Mouse (Mus musculus): ENCODE measurements around the gene Paip2b. TPM values are rescaled to one million over a fixed set of nuclear protein-coding genes. Genes with fewer than 3 reads are reported as not detected.

Paip2b gene
- polyA plus RNA-seq (2017; shearing (Covaris generic)): 10 to 100 TPM; 24.1 to 28.0 TPM

DNA sequence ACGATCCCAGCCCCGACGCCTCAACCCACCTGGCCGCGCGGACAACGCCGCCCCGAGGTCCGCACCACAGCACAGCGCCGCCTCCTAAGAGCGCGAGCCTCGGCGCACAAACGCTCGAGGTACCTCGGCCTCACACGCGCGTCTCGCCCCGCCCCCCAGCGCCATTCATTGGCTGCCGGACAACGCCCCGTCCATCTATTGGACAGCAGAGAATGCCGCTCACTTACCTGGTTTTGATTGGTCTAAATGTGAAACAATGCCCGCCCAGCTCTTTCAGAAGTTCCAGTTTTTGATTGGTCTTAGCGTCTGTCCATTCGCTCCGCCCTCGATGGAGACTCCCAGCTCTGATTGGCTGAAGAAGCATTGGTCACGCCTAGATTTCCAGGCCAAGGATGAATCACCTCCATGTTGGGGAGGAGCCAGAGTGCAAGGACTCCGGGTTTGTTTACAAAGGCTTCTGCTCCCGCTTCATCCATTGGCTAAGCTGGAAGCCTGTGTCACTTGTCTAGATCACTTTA, at the start of gene Paip2b:
Gene Paip2b (minus strand): TSS at position 136 of the 518 bp plus-strand sequence.

GRCm38 (mm10) chr6:83866954-83867597, 35.5 kb upstream of the Paip2b start, which contains the start of gene Zfp638:
Gene Zfp638, plus strand, starts transcription at chr6:83867109.

DNA sequence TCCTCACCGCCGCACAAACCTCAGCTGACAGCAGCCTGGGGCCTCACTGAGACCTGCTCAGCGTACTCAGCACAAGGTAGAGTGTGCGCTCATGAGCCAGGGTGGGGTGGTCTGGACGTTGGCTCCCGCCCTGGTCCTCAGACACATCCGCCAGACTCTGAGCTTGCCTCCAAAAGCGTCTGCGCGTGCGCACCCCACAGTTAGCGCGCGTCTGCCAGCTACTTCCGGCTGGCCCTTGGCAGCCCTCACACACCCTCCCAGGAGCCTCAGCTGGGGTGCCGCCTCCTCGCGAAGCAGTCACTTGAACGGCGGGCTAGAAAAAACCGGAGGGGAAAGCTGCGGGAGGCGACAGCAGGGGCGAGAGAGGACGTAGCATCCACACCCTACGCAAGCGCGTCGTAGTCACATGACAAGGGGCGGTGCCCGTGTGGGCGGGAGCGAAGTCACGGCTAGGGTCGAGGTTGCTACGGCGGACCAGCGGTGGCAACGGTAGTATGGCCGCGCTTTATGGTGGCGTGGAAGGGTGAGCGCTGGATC, 36.7 kb downstream of the Paip2b start, which contains the start of gene Nagk:
Gene Nagk (plus strand): TSS at position 223 of the 537 bp plus-strand sequence.

DNA sequence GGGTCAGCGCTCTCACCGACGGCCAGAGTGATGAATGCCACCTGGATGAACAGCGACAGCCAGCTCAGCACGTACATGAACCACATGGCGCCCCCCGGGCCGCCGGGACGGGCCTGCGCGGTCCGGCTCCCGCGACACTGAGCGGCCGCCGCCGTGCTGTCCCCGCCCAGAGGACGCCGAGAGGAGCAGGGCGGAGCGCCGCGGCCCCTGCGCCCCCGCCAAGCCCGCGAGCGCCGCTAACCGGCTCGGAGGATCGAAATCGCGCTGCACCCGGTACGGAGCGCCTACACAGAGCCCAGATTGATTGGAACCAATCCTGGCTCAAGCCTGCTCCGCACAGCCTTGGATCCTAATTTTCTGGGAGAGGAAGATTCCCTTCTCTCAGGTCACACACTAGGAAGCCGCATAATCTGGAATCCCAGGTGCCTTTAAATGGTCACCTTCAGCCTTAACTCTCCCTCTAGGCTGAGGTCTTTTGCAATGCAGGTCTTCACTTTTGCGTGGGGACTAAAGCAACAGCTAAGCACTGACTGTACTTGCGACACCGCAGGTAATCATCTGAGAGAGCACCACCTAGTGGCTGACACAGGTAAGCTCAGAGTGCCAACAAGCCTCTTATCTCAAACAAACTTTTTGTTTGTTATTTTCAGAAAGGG, 55.8 kb downstream of the Paip2b start, which contains the start of gene Tex261:
Gene Tex261 (minus strand): TSS at position 176 of the 656 bp plus-strand sequence.

DNA sequence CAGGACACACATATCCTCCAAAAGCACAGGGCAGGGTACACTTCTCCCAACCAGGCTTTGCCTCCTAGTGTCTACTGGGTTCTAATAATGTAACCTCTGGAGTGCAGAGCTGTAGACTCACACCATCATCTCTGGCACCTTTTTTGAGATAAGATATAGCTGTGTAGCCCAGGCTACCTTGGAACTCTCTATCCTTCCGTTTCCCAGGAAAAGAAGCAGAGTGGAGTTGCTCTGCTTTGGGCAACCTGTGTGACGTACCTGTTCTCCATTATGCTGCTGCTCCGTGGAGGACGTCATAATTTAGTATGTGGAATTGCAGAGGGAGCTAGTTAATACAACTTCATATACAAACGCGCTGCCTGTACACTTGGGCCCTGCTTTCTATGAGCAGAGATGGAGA, 69.2 kb downstream of the Paip2b start, which contains the start of gene Ankrd53:
Gene Ankrd53 (plus strand): TSS at position 301 of the 400 bp plus-strand sequence.

Other genes with a start within 250 kb of the Paip2b start
- under 1 TPM in 1 of 2 experiments, not detected in 1; 0.14 TPM for gene Clec4f, start 175.6 kb downstream of the Paip2b start, polyA plus RNA-seq (2017; shearing (Covaris generic))
- gene Cd207, start 153.9 kb downstream of the Paip2b start, polyA plus RNA-seq (2017; shearing (Covaris generic)): not detected
- 1 to 10 TPM in 1 of 2 experiments, under 1 TPM in 1; 0.79 to 5.5 TPM for gene Vax2, start 120.5 kb downstream of the Paip2b start, polyA plus RNA-seq (2017; shearing (Covaris generic))
- not detected for gene Atp6v1b1, start 88.8 kb downstream of the Paip2b start, polyA plus RNA-seq (2017; shearing (Covaris generic))
- not detected for gene Ankrd53, start 69.1 kb downstream of the Paip2b start, polyA plus RNA-seq (2017; shearing (Covaris generic))
- gene Tex261, start 55.9 kb downstream of the Paip2b start, polyA plus RNA-seq (2017; shearing (Covaris generic)): 100 to 1,000 TPM in 1 of 2 experiments, 10 to 100 TPM in 1; 91.3 to 113 TPM
- 10 to 100 TPM; 17.5 to 19.9 TPM for gene Nagk, start 36.8 kb downstream of the Paip2b start, polyA plus RNA-seq (2017; shearing (Covaris generic))
- gene Zfp638, start 35.4 kb upstream of the Paip2b start, polyA plus RNA-seq (2017; shearing (Covaris generic)): 10 to 100 TPM; 89.9 to 91.3 TPM
- gene Dysf, start 176.8 kb upstream of the Paip2b start, polyA plus RNA-seq (2017; shearing (Covaris generic)): under 1 TPM; 0.05 to 0.51 TPM

All from activated CD4-positive, CD25-positive, alpha-beta regulatory T cell (primary cell).